Mouse (Mus musculus): ENCODE results near the gene Nup85.

- TF ChIP-seq CTCF (IDR thresholded peaks at IDR 0.05; ENCODE audit: low read depth, low read length), result no peak
- TF ChIP-seq POLR2A (IDR thresholded peaks at IDR 0.05; ENCODE audit: insufficient read depth, low read length), result no peak
Measured at GRCm38 (mm10) chr11:115535401-115536037, 28.7 kb upstream of the Nup85 start.
